Mouse (Mus musculus) urinary bladder, postnatal 10 days (tissue): Measurements from ENCODE around the gene Pfkp.

Experiments used
- DNase-seq: peaks from one replicate; pipeline ENCODE4 v3.0.0; 2022; ENCODE audit warnings: low spot score

Pfkp gene

DNA sequence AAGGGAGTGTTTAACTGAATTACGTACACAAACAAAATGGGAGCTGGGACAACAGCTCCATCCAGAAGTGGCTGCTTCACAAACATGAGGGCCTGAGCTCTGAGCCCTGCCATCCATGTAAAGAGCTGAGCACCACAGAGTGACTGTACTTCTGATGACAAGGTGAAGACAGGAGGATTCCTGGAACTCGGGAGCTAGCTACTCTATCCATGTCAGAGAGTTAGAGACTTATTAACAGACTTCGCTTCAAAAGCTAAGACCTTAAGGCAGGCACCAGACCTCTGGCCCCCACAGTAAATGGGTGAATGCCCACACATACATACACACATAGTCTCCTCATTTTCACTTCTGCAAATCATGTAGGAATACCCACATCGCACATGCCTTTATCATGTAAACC, 11.6 kb downstream of the Pfkp start:
- no peak for DNase-seq

DNA sequence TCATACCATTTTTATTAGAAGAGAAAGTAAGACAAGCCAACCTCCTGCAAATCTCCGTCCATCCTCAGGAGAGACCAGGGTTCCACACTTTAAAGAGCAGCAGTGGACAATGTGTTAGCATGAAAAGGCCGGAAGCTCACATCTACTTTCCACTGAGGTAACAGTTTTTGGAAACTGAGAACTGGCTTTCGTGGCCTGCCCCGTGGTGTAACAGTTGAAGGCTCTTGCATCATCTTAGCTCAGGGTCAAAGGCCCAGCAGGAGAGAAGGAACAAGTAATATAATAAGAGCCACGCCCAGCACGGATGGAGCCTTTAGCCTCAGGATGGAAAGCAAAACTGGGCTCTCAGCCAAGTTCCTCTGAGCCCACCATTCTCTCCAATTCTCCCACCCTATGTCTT, 12.1 kb downstream of the Pfkp start:
- no peak for DNase-seq

DNA sequence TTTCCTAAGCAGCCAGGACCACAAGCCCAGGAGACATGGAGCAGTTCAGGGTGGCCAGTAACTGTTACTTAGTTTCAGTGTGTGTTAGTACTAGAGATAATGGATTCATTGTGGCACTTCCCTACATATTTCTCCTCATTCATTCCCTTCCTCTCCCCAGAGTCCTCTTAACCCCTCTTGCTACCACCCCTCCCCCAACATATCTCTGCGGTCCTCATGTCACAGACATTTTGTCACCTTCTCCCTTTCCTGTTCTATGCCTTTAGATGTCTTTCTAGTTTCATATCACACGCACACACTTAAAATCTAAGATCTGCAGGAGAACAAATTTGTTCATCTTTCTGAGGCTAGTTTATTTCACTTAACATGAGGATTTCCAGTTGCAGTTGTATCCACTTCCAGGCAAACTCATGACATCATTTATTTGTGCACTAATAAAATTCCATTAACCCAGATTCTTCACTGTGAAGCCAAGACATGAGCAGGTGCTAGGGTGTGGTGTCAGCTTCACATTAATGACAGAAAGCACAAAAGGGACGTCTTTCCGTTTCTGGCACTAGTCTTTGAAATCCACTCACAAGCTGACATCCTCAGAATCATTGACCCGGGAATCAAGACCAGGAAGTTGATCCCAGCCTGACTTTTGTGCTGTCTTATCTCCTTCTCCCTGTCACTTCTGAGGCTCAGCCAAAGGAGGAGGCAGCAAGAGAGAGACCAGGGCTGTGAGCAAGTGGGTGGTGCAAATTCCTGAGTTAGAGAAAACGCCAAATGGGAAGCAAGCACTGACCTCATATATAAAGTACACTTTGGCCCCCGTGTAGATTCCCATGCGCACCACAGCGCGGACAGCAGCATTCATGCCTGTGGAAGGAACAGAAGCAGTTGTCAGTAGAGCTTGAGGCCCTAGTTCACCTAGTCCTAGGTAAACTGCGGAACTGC, 13.2 kb downstream of the Pfkp start:
- no peak for DNase-seq

DNA sequence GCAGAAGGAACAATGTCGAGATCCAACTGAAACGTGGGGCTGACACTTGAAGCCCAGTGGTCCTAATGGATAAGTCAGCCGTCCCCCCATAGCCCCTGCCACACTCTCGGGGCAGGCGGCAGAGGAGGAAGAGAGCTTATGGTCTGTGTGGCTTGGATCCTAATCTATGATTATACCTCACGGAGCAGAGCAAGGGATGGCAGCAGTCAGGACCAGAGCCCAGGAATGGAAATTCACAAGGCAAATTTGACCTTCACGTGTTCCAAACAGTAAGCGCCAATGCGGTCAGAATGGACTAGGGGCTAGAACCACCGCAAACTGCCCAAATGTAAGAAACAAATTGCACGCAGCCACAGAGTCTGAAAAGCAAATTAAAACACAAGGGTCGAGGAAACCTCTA, 14.5 kb downstream of the Pfkp start:
- DNase-seq, result no peak

DNA sequence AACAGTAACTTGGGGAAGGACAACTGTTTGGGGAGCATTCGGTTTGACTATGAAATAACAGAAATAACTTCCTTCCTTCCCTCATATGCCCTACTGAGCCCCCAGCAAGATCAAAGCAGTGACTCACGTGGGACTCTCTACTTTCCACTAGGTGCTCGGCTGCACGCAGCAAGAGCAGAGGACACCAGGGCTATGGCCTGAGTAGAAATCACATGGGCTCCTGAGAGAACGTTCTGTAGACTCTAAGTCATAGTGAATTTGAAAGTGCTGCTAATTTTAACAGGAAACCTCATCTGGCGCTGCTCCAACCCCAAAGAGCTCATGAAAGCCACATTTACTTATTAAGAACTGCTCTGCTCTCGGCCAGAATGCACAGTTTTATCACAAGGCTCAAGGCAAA, 15.1 kb downstream of the Pfkp start:
- DNase-seq, result no peak

DNA sequence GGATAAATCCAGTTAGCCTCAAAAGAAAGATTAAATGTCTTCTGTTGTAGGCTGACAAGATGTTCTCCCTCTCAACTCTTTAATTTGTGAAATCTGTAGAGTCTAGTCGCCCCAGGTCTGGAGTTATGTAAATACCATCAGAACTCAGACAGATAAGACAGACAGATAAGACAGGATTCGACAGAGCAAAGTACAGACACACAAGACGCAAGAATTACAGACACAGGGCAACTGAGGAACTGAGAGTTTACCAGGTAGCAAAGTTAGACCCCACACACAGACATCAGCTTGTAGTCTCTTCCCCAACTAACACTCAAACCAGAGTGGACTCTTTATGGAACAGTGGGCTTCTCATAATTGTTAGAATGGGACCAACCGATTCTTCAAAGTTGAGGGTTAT, 15.6 kb downstream of the Pfkp start:
- no peak for DNase-seq

DNA sequence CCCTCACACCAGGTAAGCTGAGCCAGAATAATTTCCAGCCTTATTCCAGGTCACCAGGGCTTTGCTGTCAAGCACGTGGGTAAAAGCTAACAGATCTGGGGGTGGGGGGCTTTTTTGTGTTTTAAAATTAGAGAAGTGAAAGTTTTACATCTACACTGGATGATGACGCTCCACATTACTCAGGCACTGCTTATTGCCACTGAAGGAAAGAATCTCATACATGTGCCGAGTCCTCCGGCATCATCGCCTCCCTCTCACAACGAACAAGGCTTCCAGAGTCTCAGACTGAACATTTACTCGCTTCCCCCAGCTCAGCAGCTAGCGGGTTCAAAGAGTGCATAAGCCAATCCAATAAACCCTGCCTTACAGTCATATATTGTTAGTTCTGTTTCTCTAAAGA, 16.1 kb downstream of the Pfkp start:
- DNase-seq, result no peak

DNA sequence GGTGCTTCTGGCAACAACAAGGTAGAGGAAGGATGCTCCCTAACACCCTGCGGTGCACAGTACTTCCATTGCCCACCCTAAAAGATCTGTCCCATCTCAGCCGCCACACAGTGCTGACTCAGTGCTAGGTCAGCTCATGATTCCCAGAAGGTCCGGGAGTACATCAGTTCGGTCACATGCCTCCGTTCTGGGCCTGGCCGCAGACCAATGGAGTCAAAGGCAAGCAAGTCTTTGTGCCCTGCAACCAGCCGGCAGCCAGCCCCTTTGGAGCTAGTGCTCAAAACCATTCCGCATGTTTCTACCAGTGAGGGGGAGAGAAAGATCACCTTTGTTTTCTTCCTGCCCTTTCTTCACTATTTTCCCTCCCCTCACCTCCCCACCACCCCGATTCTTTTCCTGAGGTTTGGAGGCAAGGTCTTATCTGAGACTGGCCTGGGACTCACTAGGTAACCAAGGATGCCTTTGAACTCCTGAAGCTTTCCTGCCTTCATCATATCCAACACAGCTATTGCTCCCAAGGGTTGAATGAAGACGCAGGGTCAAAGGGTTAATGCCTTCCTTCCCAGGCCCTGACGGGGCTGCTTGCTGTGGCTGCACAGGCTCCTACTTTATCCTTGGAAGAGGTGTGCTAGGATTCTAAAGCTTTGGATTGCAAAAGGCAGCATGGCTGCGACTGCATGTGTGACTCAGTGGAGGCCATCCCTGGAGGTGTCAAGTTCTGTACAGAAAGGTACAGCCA, 16.6 kb downstream of the Pfkp start:
- no peak for DNase-seq

DNA sequence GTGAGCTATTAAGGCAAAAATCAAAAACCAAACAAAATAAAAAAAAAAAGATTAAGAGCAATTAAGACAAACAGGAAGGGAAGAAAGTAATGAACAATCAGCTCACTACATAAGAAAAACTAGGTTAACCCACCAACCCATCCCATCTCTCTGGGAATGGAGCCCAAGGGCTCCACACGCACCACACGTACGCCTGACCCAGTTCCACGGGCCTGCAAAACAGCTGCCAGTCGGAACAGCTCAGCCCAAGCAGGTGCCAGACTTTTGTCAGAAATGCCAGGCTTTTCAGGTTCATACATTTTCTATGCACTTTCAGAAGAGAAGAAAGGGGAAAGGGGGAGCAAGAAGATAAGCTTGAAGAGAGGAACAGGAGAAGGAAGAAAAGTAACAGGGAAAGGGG, 17.9 kb downstream of the Pfkp start:
- DNase-seq, result no peak

DNA sequence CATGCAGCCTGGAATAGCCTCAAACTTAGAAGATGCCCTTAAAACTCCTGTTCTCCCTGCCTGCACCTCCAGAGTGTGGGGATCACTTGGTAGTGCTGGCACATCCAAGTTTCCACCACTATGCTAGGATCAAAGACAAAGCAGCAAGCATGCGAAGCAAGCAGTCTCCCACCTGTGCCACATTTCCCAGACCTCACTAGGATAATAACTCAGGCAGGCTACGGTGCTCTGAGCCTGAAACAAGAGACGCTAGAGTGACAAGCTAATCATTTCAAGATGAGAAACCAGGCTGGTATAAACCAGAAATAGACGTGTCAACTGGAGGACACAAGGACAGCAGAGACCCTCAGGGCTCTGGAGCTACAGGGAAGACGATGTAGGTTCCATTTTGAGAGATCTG, 18.6 kb downstream of the Pfkp start:
- DNase-seq, result no peak

DNA sequence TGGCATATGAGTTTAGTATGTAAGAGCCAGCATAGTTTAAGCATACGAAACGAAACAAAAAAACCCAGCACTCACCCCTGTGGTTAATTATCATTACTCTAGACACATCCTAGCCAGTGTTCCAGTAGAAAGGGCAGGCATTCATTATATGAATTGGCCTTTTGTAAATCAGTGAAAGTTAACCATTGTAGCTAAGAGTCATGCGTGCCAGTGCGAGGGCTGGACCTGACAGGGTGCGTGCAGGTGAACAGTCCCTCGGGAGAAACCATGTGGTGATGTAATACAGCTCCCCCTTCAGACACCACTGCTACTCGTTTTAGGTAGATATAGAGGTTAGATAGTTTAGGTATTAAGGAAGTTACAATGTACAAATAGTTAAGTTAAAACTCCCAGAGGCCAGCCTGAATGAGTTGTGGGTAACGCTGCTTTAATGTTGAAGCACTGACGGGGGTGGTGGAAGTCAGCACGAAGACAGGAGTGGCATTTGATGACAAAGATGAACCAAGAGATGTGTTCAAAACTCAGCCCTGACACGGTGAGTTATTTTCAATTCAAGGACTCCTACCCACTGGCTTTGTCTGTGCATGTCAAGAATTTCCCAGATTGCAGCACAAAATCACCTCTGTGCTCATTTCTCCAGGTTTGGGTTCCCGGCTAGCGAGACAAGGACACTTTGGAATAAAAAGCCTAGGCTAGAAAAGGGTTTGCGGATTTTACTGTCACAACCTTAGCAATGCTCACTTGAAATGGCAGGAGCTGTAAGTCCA, 19.4 kb downstream of the Pfkp start:
- no peak for DNase-seq

DNA sequence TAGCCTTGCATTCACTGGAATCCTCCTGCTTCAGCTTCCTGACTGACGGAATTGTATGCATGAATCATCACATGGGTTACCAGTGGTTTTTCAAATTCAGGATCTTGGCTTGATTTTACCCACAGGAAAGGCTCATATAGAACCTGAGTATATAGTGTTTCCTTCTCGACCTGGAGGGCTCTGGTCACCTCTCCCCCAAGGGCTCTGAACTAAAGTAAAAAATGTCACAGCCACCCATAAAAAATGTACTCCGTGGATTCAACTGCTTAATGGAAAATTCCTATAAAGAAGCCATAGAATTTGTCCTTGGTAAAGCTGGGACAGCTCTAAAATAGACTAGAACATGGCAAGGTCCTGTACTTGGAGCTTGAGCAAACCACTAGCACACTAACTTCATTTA, 20.3 kb downstream of the Pfkp start:
- no peak for DNase-seq

DNA sequence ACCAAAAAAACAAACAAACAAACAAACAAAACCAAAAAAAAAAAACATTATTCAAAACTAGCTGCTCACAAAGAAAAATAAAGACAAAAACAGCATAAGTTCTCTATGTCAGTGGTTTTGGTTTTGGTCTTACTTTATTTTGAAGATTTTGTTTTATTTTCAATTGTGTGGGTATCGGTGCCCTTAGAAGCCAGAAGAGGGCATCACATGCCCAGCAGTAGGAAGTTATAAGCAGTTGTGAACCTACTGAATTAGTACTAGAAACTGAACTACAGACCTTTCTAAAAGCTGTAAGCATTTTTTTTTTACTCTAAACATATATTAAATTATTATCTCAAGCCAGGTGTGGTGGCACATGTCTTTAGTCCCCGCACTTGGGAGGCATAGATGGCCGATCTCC, 21.2 kb downstream of the Pfkp start:
- no peak for DNase-seq

DNA sequence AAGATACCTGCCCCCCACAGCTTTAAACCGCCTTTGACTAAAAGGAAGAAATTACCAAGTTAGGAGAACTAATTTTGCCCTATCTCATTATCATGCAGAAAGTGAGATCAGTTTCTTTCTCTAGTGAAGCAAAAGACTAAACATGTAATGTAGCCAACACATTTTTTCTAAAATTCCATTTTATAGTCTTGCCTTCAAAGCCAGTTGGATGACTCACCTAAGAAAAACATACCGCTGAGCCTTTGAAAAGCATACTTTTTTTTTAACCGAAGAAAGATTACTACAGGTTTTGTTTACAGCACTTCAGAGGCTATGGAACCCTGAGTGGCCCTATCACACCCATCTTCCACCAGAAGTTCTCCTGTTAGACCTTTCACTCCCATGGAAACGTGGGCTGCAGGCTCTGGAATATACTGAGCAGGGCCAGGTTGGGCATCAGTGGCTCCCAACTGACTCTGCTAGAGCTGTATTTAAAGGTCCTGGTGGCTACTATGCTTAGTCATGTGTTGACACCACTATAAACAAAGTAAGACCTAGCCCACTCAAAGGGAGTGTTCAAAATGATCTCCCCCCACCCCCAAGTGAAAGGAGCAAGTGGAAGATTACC, 22.0 kb downstream of the Pfkp start:
- no peak for DNase-seq

DNA sequence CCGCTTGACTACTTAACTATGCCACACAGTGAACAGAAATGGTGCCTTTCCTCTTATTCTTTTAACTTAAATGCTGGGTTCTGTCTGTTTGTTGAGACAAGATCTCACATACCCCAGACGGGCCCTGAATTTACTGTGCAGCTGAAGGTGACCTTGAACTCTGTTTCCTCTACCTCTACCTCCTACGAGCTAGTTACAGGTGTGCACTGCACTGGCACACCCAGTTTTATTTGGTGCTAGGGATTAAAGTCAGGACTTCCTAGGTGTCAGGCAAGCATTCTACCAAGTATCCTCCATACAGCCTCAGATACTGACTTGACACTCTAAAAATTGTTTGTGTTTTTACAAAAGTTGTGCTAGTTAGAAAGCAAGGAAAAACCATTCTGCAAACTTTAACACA, 22.6 kb downstream of the Pfkp start:
- DNase-seq, result no peak

DNA sequence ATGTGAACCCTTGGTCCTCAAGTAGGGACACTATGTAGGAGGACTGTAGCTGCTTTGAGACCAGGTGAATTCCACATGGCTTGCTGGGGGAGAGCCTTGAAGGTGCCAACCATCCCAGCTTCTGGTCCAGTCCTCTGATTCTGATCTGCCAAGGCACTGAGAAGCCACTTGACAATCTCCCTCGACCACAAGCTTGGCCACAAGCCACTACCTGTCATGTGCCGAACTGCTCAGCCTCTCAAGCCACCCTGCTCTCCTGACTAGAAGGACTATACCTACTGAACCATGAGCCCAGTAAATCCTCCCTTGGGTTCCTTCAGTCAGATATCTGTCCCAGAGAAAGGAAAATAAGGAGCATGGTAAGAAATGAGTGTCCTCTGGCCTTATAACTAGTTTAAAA, 24.0 kb downstream of the Pfkp start:
- no peak for DNase-seq

DNA sequence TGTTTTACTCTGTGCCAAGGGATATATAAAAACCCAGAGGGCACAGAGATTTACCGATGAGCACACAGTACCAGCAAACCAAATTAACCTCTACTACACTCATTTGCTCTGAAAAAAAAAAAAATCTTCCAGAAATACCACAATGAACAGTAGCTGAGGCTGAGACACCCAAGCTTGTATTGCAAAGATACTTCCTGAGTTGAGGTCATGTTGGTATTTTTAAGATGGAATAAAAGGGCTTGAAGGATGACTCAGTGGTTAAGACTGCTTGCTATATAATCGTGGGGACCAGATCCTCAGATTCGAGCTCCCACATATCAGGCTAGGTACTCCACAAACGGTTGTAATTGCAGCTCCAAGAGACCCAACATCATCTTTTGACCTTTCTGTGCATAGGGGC, 24.5 kb downstream of the Pfkp start:
- no peak for DNase-seq

DNA sequence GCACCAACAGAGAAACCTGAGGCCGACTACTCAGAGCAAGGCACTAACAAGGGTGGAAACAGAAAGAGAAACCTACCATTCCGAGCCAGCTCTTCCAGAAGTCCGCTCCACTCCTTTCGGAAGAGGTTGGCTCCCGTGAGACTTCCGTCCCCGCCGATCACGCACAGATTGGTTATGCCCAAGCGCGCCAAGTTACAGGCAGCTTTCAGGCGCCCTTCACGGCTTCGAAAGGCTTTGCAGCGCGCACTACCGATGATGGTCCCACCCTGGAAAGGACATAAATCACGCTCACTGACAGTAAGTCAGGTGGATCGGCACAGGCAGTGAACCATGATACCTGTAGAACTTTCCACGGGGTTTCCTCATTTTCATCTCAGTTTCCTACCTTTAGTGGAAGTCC, 26.7 kb downstream of the Pfkp start:
- DNase-seq, result no peak

DNA sequence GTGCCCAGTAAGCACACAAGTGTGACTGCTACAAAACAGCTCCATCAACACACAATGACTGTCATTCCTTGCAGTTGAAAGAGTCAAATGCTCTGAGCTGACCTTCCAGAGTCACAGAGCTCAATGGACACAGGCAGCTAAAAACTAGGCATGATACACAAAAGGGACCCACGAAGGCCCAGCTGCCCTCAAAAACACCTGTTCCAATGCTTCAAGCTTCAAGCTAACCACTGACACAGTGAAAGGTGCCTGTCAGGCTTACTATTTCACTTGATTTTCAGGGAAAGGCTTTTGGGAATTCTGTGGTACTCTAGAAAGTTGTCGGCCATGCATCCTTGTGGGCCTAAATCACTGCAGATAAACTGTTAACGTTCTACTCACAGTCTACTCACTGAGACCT, 28.3 kb downstream of the Pfkp start:
- no peak for DNase-seq

DNA sequence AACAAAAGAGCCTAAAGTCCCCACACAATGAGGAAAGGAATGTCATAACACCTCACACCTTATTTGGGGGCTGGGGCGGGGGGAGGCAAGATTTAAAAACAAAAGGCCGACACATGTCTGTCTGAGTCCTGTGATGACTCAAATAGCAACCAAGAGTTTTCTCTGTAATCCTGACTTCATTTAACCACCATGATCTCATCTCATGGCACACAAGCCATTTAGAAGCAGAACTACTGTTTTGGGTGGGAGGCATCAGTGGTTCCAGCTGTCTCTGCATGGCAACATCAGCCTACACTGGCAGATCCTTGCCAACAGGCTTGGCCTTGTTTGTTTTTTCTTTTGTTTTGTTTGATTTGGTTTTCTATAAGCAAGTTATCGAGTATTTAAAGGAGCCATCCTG, 29.9 kb downstream of the Pfkp start:
- DNase-seq, result no peak

DNA sequence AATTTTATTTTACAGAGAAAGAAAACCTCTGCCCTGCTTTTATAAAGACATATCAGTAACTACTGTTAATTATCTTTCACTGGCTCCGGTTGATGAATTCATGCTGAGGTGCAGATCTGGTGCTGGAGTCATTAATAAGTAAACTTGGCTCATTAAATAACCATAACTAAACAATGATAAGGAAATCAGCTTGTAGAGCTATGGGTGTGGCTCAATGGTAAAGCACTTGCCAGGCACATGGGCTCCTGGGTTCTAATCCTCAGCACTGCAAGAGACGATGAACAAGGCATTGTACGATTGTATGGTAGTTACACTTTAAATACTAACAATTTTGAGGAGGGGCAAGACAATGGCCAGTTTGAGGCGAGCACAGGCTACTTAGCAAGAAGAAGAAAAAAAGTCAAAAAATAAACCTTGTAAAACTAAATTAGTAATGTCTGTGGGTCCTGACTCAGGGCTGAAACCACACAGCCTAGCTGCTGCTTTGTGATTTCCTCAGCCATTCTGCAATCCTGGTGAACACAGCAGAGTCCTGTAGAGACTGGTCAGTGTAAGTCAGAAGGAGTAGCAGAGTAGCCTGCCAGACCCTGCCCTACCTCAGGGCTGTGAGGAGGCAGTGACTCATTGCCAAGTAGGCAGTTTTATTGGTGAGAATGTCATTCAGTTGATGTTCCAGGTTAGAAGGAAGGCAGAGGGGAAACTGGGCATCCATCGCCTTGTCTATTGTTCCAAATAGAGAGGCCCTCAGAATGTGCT, 34.7 kb downstream of the Pfkp start:
- DNase-seq, result no peak
